ENCODE assay signal across 8 mouse cellular contexts in genomic region chr16:50364189-50365059, GRCm38 (mm10).
DNase-seq lines count a peak whose midpoint lies in the region; ATAC-seq and TF ChIP-seq lines count a peak whose summit lies in the region.

No protein-coding gene starts in this region.

- TF ChIP-seq POLR2A in thymus, adult 2 months (IDR thresholded peaks at IDR 0.05; ENCODE audit: control insufficient read depth, extremely low read depth, insufficient read depth, low read length, poor library complexity) = no peak

- H3K27ac ChIP-seq in heart, embryonic 14.5 days (replicated peaks in 1 of 2; ENCODE audit: control insufficient read depth in 1 of 2, insufficient read depth in 1 of 2, low read depth in 2 of 2, low read length in 2 of 2) = peak overlapping the region; percentile 89 to 91
- H3K27ac ChIP-seq in kidney, embryonic 16.5 days (ENCODE audit: low read length) = peak overlapping the region; percentile 93
- peak overlapping the region; percentile 90 for H3K27ac ChIP-seq in limb, embryonic 15.5 days
- H3K27ac ChIP-seq in midbrain, embryonic 14.5 days (replicated peaks; ENCODE audit: low read depth, low read length) = peak overlapping the region; percentile 78
- no peak overlapping the region for H3K27ac ChIP-seq in thymus, adult 2 months (ENCODE audit: control insufficient read depth, insufficient read depth, low read length)

- peak overlapping the region; percentile 73 for H3K4me2 ChIP-seq in heart, embryonic 14.5 days (ENCODE audit: low read length)
- H3K4me2 ChIP-seq in kidney, embryonic 16.5 days (replicated peaks; ENCODE audit: low read depth, low read length) = peak overlapping the region; percentile 68
- peak overlapping the region; percentile 43 for H3K4me2 ChIP-seq in limb, embryonic 15.5 days
- peak overlapping the region; percentile 53 for H3K4me2 ChIP-seq in midbrain, embryonic 14.5 days (ENCODE audit: low read length)

- H3K36me3 ChIP-seq in heart, embryonic 14.5 days (ENCODE audit: control insufficient read depth, insufficient read depth, low read length) = no peaks in the 10 kb centered on the region
- H3K36me3 ChIP-seq in kidney, embryonic 16.5 days (ENCODE audit: insufficient read depth, low read length) = no peaks in the 10 kb centered on the region
- H3K36me3 ChIP-seq in limb, embryonic 15.5 days = no peaks in the 10 kb centered on the region
- no peaks in the 10 kb centered on the region for H3K36me3 ChIP-seq in midbrain, embryonic 14.5 days (ENCODE audit: control insufficient read depth, insufficient read depth, low read length)
- no peaks in the 10 kb centered on the region for H3K36me3 ChIP-seq in thymus, adult 2 months (ENCODE audit: control insufficient read depth, insufficient read depth, low read length)

- no peaks in the 10 kb centered on the region for H3K9me3 ChIP-seq in heart, embryonic 14.5 days (ENCODE audit: control insufficient read depth, low read length)
- H3K9me3 ChIP-seq in kidney, embryonic 16.5 days (ENCODE audit: low read length) = no peaks in the 10 kb centered on the region
- H3K9me3 ChIP-seq in limb, embryonic 15.5 days = no peaks in the 10 kb centered on the region
- H3K9me3 ChIP-seq in midbrain, embryonic 14.5 days (ENCODE audit: control insufficient read depth, low read length) = no peaks in the 10 kb centered on the region

- WGBS in heart, embryonic 14.5 days = 19% methylated on average over 11 of the region's 11 CpGs
- 4% methylated on average over 11 of the region's 11 CpGs for WGBS in kidney, embryonic 16.5 days
- 8% methylated on average over 11 of the region's 11 CpGs for WGBS in limb, embryonic 15.5 days
- 12% methylated on average over 11 of the region's 11 CpGs for WGBS in midbrain, embryonic 14.5 days
- WGBS in thymus, adult 2 months = 15% methylated on average over 11 of the region's 11 CpGs

- H3K4me3 ChIP-seq in heart, embryonic 14.5 days (ENCODE audit: control insufficient read depth in 1 of 2, insufficient read depth in 1 of 2, low read depth in 1 of 2, low read length in 2 of 2) = peak overlapping the region; percentile 49 to 55
- peak overlapping the region; percentile 62 for H3K4me3 ChIP-seq in kidney, embryonic 16.5 days (ENCODE audit: low read length)
- H3K4me3 ChIP-seq in limb, embryonic 15.5 days = peak overlapping the region; percentile 48
- peak overlapping the region; percentile 36 for H3K4me3 ChIP-seq in midbrain, embryonic 14.5 days (replicated peaks; ENCODE audit: low read depth, low read length)
- H3K4me3 ChIP-seq in thymus, adult 2 months (ENCODE audit: control insufficient read depth, insufficient read depth, low read length) = peak overlapping the region; percentile 31

- peak overlapping the region; percentile 68 for H3K9ac ChIP-seq in heart, embryonic 14.5 days (ENCODE audit: low read length)
- H3K9ac ChIP-seq in kidney, embryonic 16.5 days (replicated peaks; ENCODE audit: low read length) = peak overlapping the region; percentile 69
- peak overlapping the region; percentile 12; the same call in 1 of the 2 replicates for H3K9ac ChIP-seq in limb, embryonic 15.5 days
- peak overlapping the region; percentile 42; the same call in 1 of the 2 replicates for H3K9ac ChIP-seq in midbrain, embryonic 14.5 days (replicated peaks; ENCODE audit: low read length)

- H3K27me3 ChIP-seq in heart, embryonic 14.5 days (ENCODE audit: control insufficient read depth, insufficient read depth, low read length) = no peaks in the 10 kb centered on the region
- no peaks in the 10 kb centered on the region for H3K27me3 ChIP-seq in kidney, embryonic 16.5 days (ENCODE audit: insufficient read depth, low read length)
- H3K27me3 ChIP-seq in limb, embryonic 15.5 days = no peaks in the 10 kb centered on the region
- H3K27me3 ChIP-seq in midbrain, embryonic 14.5 days (ENCODE audit: control insufficient read depth, insufficient read depth, low read length) = no peaks in the 10 kb centered on the region
- no peaks in the 10 kb centered on the region for H3K27me3 ChIP-seq in thymus, adult 2 months (ENCODE audit: control insufficient read depth, insufficient read depth, low read length)

- H3K4me1 ChIP-seq in heart, embryonic 14.5 days (ENCODE audit: control insufficient read depth in 2 of 2, insufficient read depth in 2 of 2, low read length in 2 of 2) = peaks cover 4 to 20% of the 10 kb centered on the region in 2 experiments; a peak in 3 of 4 replicates
- peaks cover 27% of the 10 kb centered on the region for H3K4me1 ChIP-seq in kidney, embryonic 16.5 days (ENCODE audit: insufficient read depth, low read length)
- H3K4me1 ChIP-seq in limb, embryonic 15.5 days = peaks cover 12% of the 10 kb centered on the region; the same call in 1 of the 2 replicates
- H3K4me1 ChIP-seq in midbrain, embryonic 14.5 days (ENCODE audit: control insufficient read depth, insufficient read depth, low read length) = peaks cover 8% of the 10 kb centered on the region
- H3K4me1 ChIP-seq in thymus, adult 2 months (replicated peaks; ENCODE audit: control insufficient read depth, insufficient read depth, low read length) = peaks cover 6% of the 10 kb centered on the region

- ATAC-seq in heart, embryonic 14.5 days (ENCODE audit: insufficient number of reproducible peaks, insufficient read depth, low FRiP score, low read depth) = peak; percentile 91
- ATAC-seq in kidney, embryonic 16.5 days (ENCODE audit: low FRiP score, low TSS enrichment) = peak; percentile 98
- ATAC-seq in limb, embryonic 15.5 days (ENCODE audit: insufficient number of reproducible peaks, low FRiP score, low TSS enrichment, low read depth) = peak; percentile 87
- ATAC-seq in midbrain, embryonic 14.5 days (ENCODE audit: low FRiP score, low TSS enrichment) = peak; percentile 87

- DNase-seq in 3T3-L1 (ENCODE audit: low read depth, low spot score) = peak; percentile 27
- peak; percentile 67 for DNase-seq in R1 (ENCODE audit: low read depth, low spot score)
- DNase-seq in embryo, embryonic 11.5 days (ENCODE audit: low read depth, low spot score) = peak; percentile 52
- peak; percentile 76 for DNase-seq in midbrain, embryonic 14.5 days
- peak; percentile 51 for DNase-seq in thymus, adult 2 months

- TF ChIP-seq CTCF in thymus, adult 2 months (IDR thresholded peaks at IDR 0.05; ENCODE audit: borderline replicate concordance, control insufficient read depth, extremely low read depth, insufficient read depth, low read length, poor library complexity) = no peak

Comparison
In these comparisons a context has a peak if more than half of its experiments do, and no peak if none do; other contexts are left out.
1. H3K9ac ChIP-seq: peak in every context shown above with its lines; median percentile 69 in kidney, embryonic 16.5 days; 68 in heart, embryonic 14.5 days; 42 in midbrain, embryonic 14.5 days; 12 in limb, embryonic 15.5 days.